Mouse (Mus musculus): ENCODE results near the gene Sema5b.

GRCm38 (mm10) chr16:35601426-35601825, 60.5 kb downstream of the Sema5b start:
- TF ChIP-seq CTCF (IDR thresholded peaks at IDR 0.05; ENCODE audit: low read depth) (no peak), EP300 (IDR thresholded peaks at IDR 0.05; ENCODE audit: low read depth) (no peak)
